Mouse (Mus musculus) erythroblast, embryonic 14.5 days (primary cell): ENCODE measurements around the gene Mrm1.

Experiments
- GATA1 ChIP-seq: IDR thresholded peaks from 2 replicates; pipeline ENCODE4 v1.6.1; 2012; ENCODE audit warnings: low read length, inconsistent platforms, mixed read lengths
- TAL1 ChIP-seq: IDR thresholded peaks from 3 replicates; pipeline ENCODE4 v1.6.1; 2012; ENCODE audit warnings: low read length, inconsistent platforms, mixed read lengths

GRCm38 (mm10) chr11:84790383-84790782 is 28.9 kb downstream of the Mrm1 start:
- no peak for TF ChIP-seq GATA1
- TF ChIP-seq TAL1: no peak
